Mouse (Mus musculus) lung, postnatal 14 days (tissue): ENCODE data around the gene C1rb.
"Not testable (repeated sequence)": the region's sequence is repeated elsewhere in the genome, so short reads cannot be mapped to it uniquely, and the experiment has no call there.

Experiments used
- DNase-seq: peaks from one replicate; pipeline ENCODE4 v3.0.0; 2021

The C1rb gene

GRCm38 (mm10) chr6:124570026-124570425 lies at the start of gene C1rb:
C1rb (plus strand) TSS chr6:124570294.
- peak; percentile 77 for DNase-seq

GRCm38 (mm10) chr6:124522082-124522481 lies 48.0 kb upstream of the C1rb start:
- not testable (repeated sequence) for DNase-seq

- no peak for DNase-seq
These were observed 42.2 kb upstream of the C1rb start for GRCm38 (mm10) chr6:124527881-124528280.

GRCm38 (mm10) chr6:124531077-124531476 lies 39.0 kb upstream of the C1rb start:
- DNase-seq, result no peak

- not testable (repeated sequence) for DNase-seq
These were observed 33.8 kb upstream of the C1rb start for GRCm38 (mm10) chr6:124536125-124536829.

GRCm38 (mm10) chr6:124541176-124541575 lies 28.9 kb upstream of the C1rb start:
- not testable (repeated sequence) for DNase-seq

GRCm38 (mm10) chr6:124542284-124542683 lies 27.8 kb upstream of the C1rb start, which contains the start of gene C1s1:
C1s1 (minus strand) TSS chr6:124542359.
- DNase-seq, result peak; percentile 74

GRCm38 (mm10) chr6:124544466-124544865 lies 25.6 kb upstream of the C1rb start:
- DNase-seq, result no peak

- no peak for DNase-seq
These were observed 24.7 kb upstream of the C1rb start for GRCm38 (mm10) chr6:124545425-124545824.

- DNase-seq, result not testable (repeated sequence)
These were observed 22.1 kb upstream of the C1rb start for GRCm38 (mm10) chr6:124547979-124548378.

- no peak for DNase-seq
These were observed 21.0 kb upstream of the C1rb start for GRCm38 (mm10) chr6:124549023-124549550.

- no peak for DNase-seq
These were observed 17.3 kb upstream of the C1rb start for GRCm38 (mm10) chr6:124552766-124553165.

- not testable (repeated sequence) for DNase-seq
These were observed 14.1 kb upstream of the C1rb start for GRCm38 (mm10) chr6:124555956-124556355.

- not testable (repeated sequence) for DNase-seq
These were observed 8.9 kb upstream of the C1rb start for GRCm38 (mm10) chr6:124561156-124561555.

GRCm38 (mm10) chr6:124561611-124562010 lies 8.5 kb upstream of the C1rb start:
- DNase-seq, result not testable (repeated sequence)

- DNase-seq, result not testable (repeated sequence)
These were observed 5.1 kb downstream of the C1rb start for GRCm38 (mm10) chr6:124575155-124575678.

GRCm38 (mm10) chr6:124580155-124580554 lies 10.1 kb downstream of the C1rb start:
- DNase-seq, result not testable (repeated sequence)

GRCm38 (mm10) chr6:124582231-124582630 lies 12.1 kb downstream of the C1rb start:
- DNase-seq, result no peak

GRCm38 (mm10) chr6:124584935-124585334 lies 14.8 kb downstream of the C1rb start:
- no peak for DNase-seq

GRCm38 (mm10) chr6:124585761-124586160 lies 15.7 kb downstream of the C1rb start:
- no peak for DNase-seq

- DNase-seq, result no peak
These were observed 16.2 kb downstream of the C1rb start for GRCm38 (mm10) chr6:124586266-124586665.

- no peak for DNase-seq
These were observed 18.7 kb downstream of the C1rb start for GRCm38 (mm10) chr6:124588771-124589170.

- DNase-seq, result no peak
These were observed 22.1 kb downstream of the C1rb start for GRCm38 (mm10) chr6:124592186-124592700.

- no peak for DNase-seq
These were observed 23.0 kb downstream of the C1rb start for GRCm38 (mm10) chr6:124593121-124593520.
